Mouse (Mus musculus) G1E-ER4 (cell line): ENCODE results near the gene Laptm5. TPM values are rescaled to one million over a fixed set of nuclear protein-coding genes. Genes with fewer than 3 reads are reported as not detected.

Experiments
- GATA1 ChIP-seq: IDR thresholded peaks from one replicate; pipeline ENCODE4 v1.8.0; 2012; ENCODE audit warnings: low read length, inconsistent platforms
- polyA plus RNA-seq: library from polyadenylated mRNA; stranded (reverse); fragments of >175 nt; gene quantifications from 2 replicates; pipeline ENCODE4 v1.2.3, GENCODE M21; 2012

The Laptm5 gene
- polyA plus RNA-seq, 1 experiment, result 193 TPM

GRCm38 (mm10) chr4:130927821-130928220, 14.9 kb downstream of the Laptm5 start:
- no peak for TF ChIP-seq GATA1

- TF ChIP-seq GATA1, result no peak
Observed at GRCm38 (mm10) chr4:130942644-130943043, 29.7 kb downstream of the Laptm5 start.

- TF ChIP-seq GATA1, result no peak
Observed at GRCm38 (mm10) chr4:130944112-130944511, 31.2 kb downstream of the Laptm5 start, which contains the start of gene Matn1. Gene Matn1, plus strand, starts transcription at chr4:130944385.

GRCm38 (mm10) chr4:130944779-130945178, 31.9 kb downstream of the Laptm5 start:
- TF ChIP-seq GATA1, result no peak

GRCm38 (mm10) chr4:130947094-130947647, 34.2 kb downstream of the Laptm5 start:
- no peak for TF ChIP-seq GATA1

- no peak for TF ChIP-seq GATA1
Observed at GRCm38 (mm10) chr4:130949821-130950384, 37.0 kb downstream of the Laptm5 start.

GRCm38 (mm10) chr4:130952531-130952930, 39.6 kb downstream of the Laptm5 start:
- TF ChIP-seq GATA1, result no peak

- TF ChIP-seq GATA1, result no peak
Observed at GRCm38 (mm10) chr4:130957156-130957555, 44.2 kb downstream of the Laptm5 start.

- TF ChIP-seq GATA1, result no peak
Observed at GRCm38 (mm10) chr4:130958812-130959211, 45.9 kb downstream of the Laptm5 start.

- no peak for TF ChIP-seq GATA1
Observed at GRCm38 (mm10) chr4:130959678-130960077, 46.8 kb downstream of the Laptm5 start.

- no peak for TF ChIP-seq GATA1
Observed at GRCm38 (mm10) chr4:130960118-130960734, 47.3 kb downstream of the Laptm5 start.

- no peak for TF ChIP-seq GATA1
Observed at GRCm38 (mm10) chr4:130971278-130971677, 58.4 kb downstream of the Laptm5 start.

- TF ChIP-seq GATA1, result no peak
Observed at GRCm38 (mm10) chr4:130972421-130972829, 59.5 kb downstream of the Laptm5 start.

GRCm38 (mm10) chr4:130973332-130974263, 60.7 kb downstream of the Laptm5 start:
- no peak for TF ChIP-seq GATA1

- TF ChIP-seq GATA1, result no peak
Observed at GRCm38 (mm10) chr4:130978981-130979380, 66.1 kb downstream of the Laptm5 start.
